Mouse (Mus musculus) embryonic facial prominence, embryonic 14.5 days (tissue): Measurements from ENCODE around the gene Manf. TPM values are rescaled to one million over a fixed set of nuclear protein-coding genes. Genes with fewer than 3 reads are reported as not detected.

Experiments used
- polyA plus RNA-seq: library from polyadenylated mRNA; unstranded; fragments of >200 nt; fragmentation: Nextera tagmentation; extraction: Ambion mirVana; gene quantifications from 2 replicates; pipeline ENCODE4 v1.2.1, GENCODE M21; 2014

Manf gene
- polyA plus RNA-seq, 1 experiment from 2014 or later = 308 TPM

Other genes starting within 250 kb of the Manf start
- gene Grm2, start 235.9 kb downstream of the Manf start, polyA plus RNA-seq = 0.08 and 0.16 TPM in 2 replicates
- 59.0 and 68.2 TPM in 2 replicates for gene Tex264, start 206.1 kb downstream of the Manf start, polyA plus RNA-seq
- 3.2 and 4.3 TPM in 2 replicates for gene Rad54l2, start 102.8 kb downstream of the Manf start, polyA plus RNA-seq
- gene Dcaf1, start 70.1 kb downstream of the Manf start, polyA plus RNA-seq = 15.8 and 17.7 TPM in 2 replicates
- gene Rbm15b, start 4.6 kb downstream of the Manf start, polyA plus RNA-seq = 16.6 and 17.2 TPM in 2 replicates